Mouse (Mus musculus) right cerebral cortex, postnatal 14 days (tissue): Measurements from ENCODE around the gene Tpbpb.
"Not testable (repeated sequence)": the region's sequence is repeated elsewhere in the genome, so short reads cannot be mapped to it uniquely, and the experiment has no call there.

Experiments
- DNase-seq: peaks from one replicate; pipeline ENCODE4 v3.0.0; 2022

Tpbpb gene

GRCm38 (mm10) chr13:60904780-60905179 lies at the start of gene Tpbpb:
Tpbpb (minus strand) TSS chr13:60904880.
- not testable (repeated sequence) for DNase-seq

GRCm38 (mm10) chr13:60941884-60942283 lies 37.2 kb upstream of the Tpbpb start, which contains the start of gene Tpbpa:
Tpbpa (minus strand) TSS chr13:60941984.
- not testable (repeated sequence) for DNase-seq

GRCm38 (mm10) chr13:60936500-60936901 lies 31.8 kb upstream of the Tpbpb start, which contains the start of the genes Gm49391 and Ctla2a:
Gm49391 (minus strand) TSS chr13:60936571.
Ctla2a (minus strand) TSS chr13:60936625.
- no peak for DNase-seq

GRCm38 (mm10) chr13:60935490-60935889 lies 30.8 kb upstream of the Tpbpb start, which contains the start of gene Gm49393:
Gm49393 (minus strand) TSS chr13:60935590.
- DNase-seq, result not testable (repeated sequence)

- DNase-seq, result no peak
Observed at GRCm38 (mm10) chr13:60897328-60897727, 7.4 kb downstream of the Tpbpb start, which contains the start of gene Ctla2b. Ctla2b (minus strand) TSS chr13:60897447.

- not testable (repeated sequence) for DNase-seq
Observed at GRCm38 (mm10) chr13:60896794-60897193, 7.9 kb downstream of the Tpbpb start, which contains the start of gene Gm49392. Gm49392 (minus strand) TSS chr13:60896894.

- no peak for DNase-seq
Observed at GRCm38 (mm10) chr13:60895406-60896160, 9.1 kb downstream of the Tpbpb start.

- no peak for DNase-seq
Observed at GRCm38 (mm10) chr13:60892301-60892700, 12.4 kb downstream of the Tpbpb start.

- no peak for DNase-seq
Observed at GRCm38 (mm10) chr13:60864281-60864680, 40.4 kb downstream of the Tpbpb start, which contains the start of gene 4930486L24Rik. 4930486L24Rik (minus strand) TSS chr13:60864475.
